ENCODE assay signal across 25 mouse cellular contexts in genomic region chr8:128218886-128219285, GRCm38 (mm10).
A peak's percentile ranks its signal among the peaks of the same experiment; 100 is the strongest.
DNase-seq lines count a peak whose midpoint lies in the region; ATAC-seq and TF ChIP-seq lines count a peak whose summit lies in the region.
"Had no signal": no experiment of that assay in that cellular context is flagged by ENCODE, and none has a peak within 500 bp of the region (broad histone marks: within the 10 kb centered on the region; RNA-seq: fewer than 3 reads in every experiment).

No protein-coding gene starts in this region.

- no peak overlapping the region for H3K4me3 ChIP-seq in heart, adult 2 months
- H3K4me3 ChIP-seq in heart, embryonic 14.5 days (ENCODE audit: control insufficient read depth in 1 of 2, insufficient read depth in 1 of 2, low read depth in 1 of 2, low read length in 2 of 2) = no peak overlapping the region
- H3K4me3 ChIP-seq: forebrain, embryonic 12.5 days; hindbrain, embryonic 12.5 days; intestine, embryonic 15.5 days; limb, embryonic 13.5 days; myocyte; neural tube, embryonic 12.5 days had no signal

- H3K79me2 ChIP-seq in heart, adult 2 months (replicated peaks; ENCODE audit: control insufficient read depth, insufficient read depth, low read length) = no peaks in the 10 kb centered on the region

- no peak for TF ChIP-seq CTCF in heart, adult 2 months (IDR thresholded peaks at IDR 0.05)

- intact Hi-C loops in heart, adult 2 months (cut with DNase I) = loop anchor here (1.0 to 10.0 kb wide), 3 partner anchors 106 to 304 kb away; no protein-coding TSS in a partner anchor
- intact Hi-C loops in heart, postnatal 36 days (cut with DNase I) = loop anchor here (1.0 to 5.0 kb wide), 2 partner anchors 107 to 138 kb away; no protein-coding TSS in a partner anchor

- H3K27ac ChIP-seq in heart, adult 2 months = peak overlapping the region; percentile 49
- H3K27ac ChIP-seq in heart, embryonic 14.5 days (replicated peaks in 1 of 2; ENCODE audit: control insufficient read depth in 1 of 2, insufficient read depth in 1 of 2, low read depth in 2 of 2, low read length in 2 of 2) = peak overlapping the region; percentile 79 to 91
- H3K27ac ChIP-seq: forebrain, embryonic 12.5 days; hindbrain, embryonic 12.5 days; hindbrain, postnatal 0 days; intestine, embryonic 15.5 days; limb, embryonic 13.5 days; neural tube, embryonic 12.5 days; stomach, postnatal 0 days had no signal

- WGBS in heart, adult 2 months = 47% methylated on average over 2 of the region's 2 CpGs
- 8% methylated on average over 2 of the region's 2 CpGs for WGBS in heart, embryonic 14.5 days

- no peaks in the 10 kb centered on the region for H3K9me3 ChIP-seq in heart, embryonic 14.5 days (ENCODE audit: control insufficient read depth, low read length)
- H3K9me3 ChIP-seq: forebrain, embryonic 12.5 days; hindbrain, embryonic 12.5 days; intestine, embryonic 15.5 days; limb, embryonic 13.5 days; neural tube, embryonic 12.5 days had no signal

- H3K27me3 ChIP-seq in heart, adult 2 months (ENCODE audit: control insufficient read depth, insufficient read depth, low read length) = no peaks in the 10 kb centered on the region
- no peaks in the 10 kb centered on the region for H3K27me3 ChIP-seq in heart, embryonic 14.5 days (ENCODE audit: control insufficient read depth, insufficient read depth, low read length)
- H3K27me3 ChIP-seq: forebrain, embryonic 12.5 days; hindbrain, embryonic 12.5 days; intestine, embryonic 15.5 days; limb, embryonic 13.5 days; neural tube, embryonic 12.5 days; Patski had no signal

- no peak for TF ChIP-seq EP300 in heart, adult 2 months (IDR thresholded peaks at IDR 0.05; ENCODE audit: insufficient read depth, low read depth, low read length)

- 0 out of 2 replicates have a peak overlapping the region, but pooled peaks have one; percentile 6 for H3K4me2 ChIP-seq in heart, embryonic 14.5 days (ENCODE audit: low read length)
- H3K4me2 ChIP-seq: forebrain, embryonic 12.5 days; hindbrain, embryonic 12.5 days; intestine, embryonic 15.5 days; limb, embryonic 13.5 days; liver, embryonic 11.5 days; midbrain, embryonic 11.5 days; neural tube, embryonic 12.5 days had no signal

- H3K4me1 ChIP-seq in heart, adult 2 months (ENCODE audit: control insufficient read depth, insufficient read depth, low read length) = peaks cover 7% of the 10 kb centered on the region
- peaks cover 7 to 39% of the 10 kb centered on the region in 2 experiments for H3K4me1 ChIP-seq in heart, embryonic 14.5 days (ENCODE audit: control insufficient read depth in 2 of 2, insufficient read depth in 2 of 2, low read length in 2 of 2)
- H3K4me1 ChIP-seq: forebrain, embryonic 12.5 days; hindbrain, embryonic 12.5 days; intestine, embryonic 15.5 days; neural tube, embryonic 12.5 days had no signal

- no peak for ATAC-seq in heart, embryonic 14.5 days (ENCODE audit: insufficient number of reproducible peaks, insufficient read depth, low FRiP score, low read depth)
- ATAC-seq: forebrain, postnatal 0 days; hindbrain, postnatal 0 days; intestine, embryonic 15.5 days had no signal

- no peak overlapping the region for H3K9ac ChIP-seq in heart, adult 2 months (ENCODE audit: low read depth, low read length)
- H3K9ac ChIP-seq in heart, embryonic 14.5 days (ENCODE audit: low read length) = no peak overlapping the region
- H3K9ac ChIP-seq: forebrain, embryonic 12.5 days; forebrain, postnatal 0 days; hindbrain, embryonic 12.5 days; intestine, embryonic 15.5 days; limb, embryonic 13.5 days; neural tube, embryonic 12.5 days had no signal

- no peak for TF ChIP-seq POLR2A in heart, adult 2 months (IDR thresholded peaks at IDR 0.05; ENCODE audit: insufficient read depth, low read depth, low read length)

- peaks cover 8% of the 10 kb centered on the region for H3K36me3 ChIP-seq in heart, adult 2 months (ENCODE audit: control insufficient read depth, insufficient read depth, low read length)
- no peaks in the 10 kb centered on the region for H3K36me3 ChIP-seq in heart, embryonic 14.5 days (ENCODE audit: control insufficient read depth, insufficient read depth, low read length)
- H3K36me3 ChIP-seq: forebrain, embryonic 12.5 days; hindbrain, embryonic 12.5 days; intestine, embryonic 15.5 days; limb, embryonic 13.5 days; neural tube, embryonic 12.5 days had no signal

- DNase-seq in heart, adult 2 months = no peak
- no peak for DNase-seq in heart, postnatal 4 days
- DNase-seq in heart, postnatal 36 days = no peak
- DNase-seq in lung, postnatal 25 days (ENCODE audit: low spot score) = peak; percentile 14
- DNase-seq in lung, postnatal 14 days = no peak
- DNase-seq in cerebellum, adult 8-10 months = no peak
- DNase-seq in kidney, postnatal 36 days = no peak
- DNase-seq: kidney, postnatal 4 days; right cerebral cortex, adult 18-20 months; spleen, adult 18-20 months; thymus, adult 18-20 months; thymus, postnatal 25 days had no signal
